Mouse (Mus musculus): ENCODE data around the gene Noto. TPM values are rescaled to one million over a fixed set of nuclear protein-coding genes. Genes with fewer than 3 reads are reported as not detected.
A peak's percentile ranks its signal among the peaks of the same experiment; 100 is the strongest.

Noto gene
- polyA plus RNA-seq, 1 experiment from 2014 or later = not detected

GRCm38 (mm10) chr6:85415829-85416228 is 7.9 kb upstream of the Noto start:
- H3K4me3 ChIP-seq (ENCODE audit: low read depth, low read length) = no peak overlapping the region
- WGBS = 36% methylated on average over 3 of the region's 3 CpGs
- TF ChIP-seq CTCF (IDR thresholded peaks at IDR 0.05; ENCODE audit: low read depth) = no peak
- H3K9me3 ChIP-seq (ENCODE audit: control insufficient read depth) = no peaks in the 10 kb centered on the region
- no peak for ATAC-seq
- H3K4me1 ChIP-seq (replicated peaks; ENCODE audit: control insufficient read depth, insufficient read depth, low read length) = no peaks in the 10 kb centered on the region
- H3K27ac ChIP-seq (ENCODE audit: low read depth, low read length) = no peak overlapping the region
- H3K27me3 ChIP-seq (replicated peaks; ENCODE audit: control insufficient read depth, insufficient read depth, low read length) = peaks cover under 1% of the 10 kb centered on the region; the same call in 1 of the 2 replicates
- no peak overlapping the region for H3K4me2 ChIP-seq (replicated peaks; ENCODE audit: low read depth)
- H3K9ac ChIP-seq (ENCODE audit: low read depth, low read length) = no peak overlapping the region
- no peaks in the 10 kb centered on the region for H3K36me3 ChIP-seq (ENCODE audit: control insufficient read depth, insufficient read depth)

DNA sequence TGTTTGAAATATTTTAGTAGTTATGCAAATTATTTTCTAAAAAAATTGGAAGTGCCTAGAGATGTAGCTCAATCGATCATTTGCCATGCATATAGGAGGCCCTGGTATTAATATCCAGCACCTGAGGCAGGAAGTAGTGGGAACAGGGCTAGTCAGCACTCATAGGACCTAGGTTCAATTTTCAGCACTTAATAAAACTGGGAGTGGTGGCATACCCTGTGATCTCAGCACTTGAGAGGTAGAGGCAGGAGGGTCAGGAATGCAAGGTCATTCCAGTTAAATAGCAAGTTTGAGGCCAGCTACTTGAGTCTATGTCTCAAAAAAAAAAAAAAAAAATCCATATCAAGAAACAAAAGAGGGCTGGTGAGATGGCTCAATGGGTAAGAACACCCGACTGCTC is 4.5 kb upstream of the Noto start:
- TF ChIP-seq CTCF (IDR thresholded peaks at IDR 0.05; ENCODE audit: low read depth) = no peak
- Histone ChIP-seq H3K27ac (ENCODE audit: low read depth, low read length) (no peak overlapping the region), H3K4me2 (replicated peaks; ENCODE audit: low read depth) (no peak overlapping the region), H3K4me3 (ENCODE audit: low read depth, low read length) (no peak overlapping the region), H3K9ac (ENCODE audit: low read depth, low read length) (no peak overlapping the region), H3K27me3 (replicated peaks; ENCODE audit: control insufficient read depth, insufficient read depth, low read length) (no peaks in the 10 kb centered on the region), H3K36me3 (ENCODE audit: control insufficient read depth, insufficient read depth) (no peaks in the 10 kb centered on the region), H3K4me1 (replicated peaks; ENCODE audit: control insufficient read depth, insufficient read depth, low read length) (no peaks in the 10 kb centered on the region), H3K9me3 (ENCODE audit: control insufficient read depth) (no peaks in the 10 kb centered on the region)
- no peak for ATAC-seq
- 65% methylated on average over 2 of the region's 2 CpGs for WGBS

GRCm38 (mm10) chr6:85431274-85431841 is 7.7 kb downstream of the Noto start:
- H3K4me3 ChIP-seq (ENCODE audit: low read depth, low read length) = peak overlapping the region; percentile 77
- ATAC-seq = no peak; the same call in 1 of the 2 replicates
- H3K4me2 ChIP-seq (replicated peaks; ENCODE audit: low read depth) = peak overlapping the region; percentile 94
- TF ChIP-seq CTCF (IDR thresholded peaks at IDR 0.05; ENCODE audit: low read depth) = no peak; the same call in 1 of the 2 replicates
- no peaks in the 10 kb centered on the region for H3K9me3 ChIP-seq (ENCODE audit: control insufficient read depth)
- no peak overlapping the region for H3K27ac ChIP-seq (ENCODE audit: low read depth, low read length)
- 41% methylated on average over 8 of the region's 8 CpGs for WGBS
- H3K4me1 ChIP-seq (replicated peaks; ENCODE audit: control insufficient read depth, insufficient read depth, low read length) = no peaks in the 10 kb centered on the region
- no peaks in the 10 kb centered on the region for H3K36me3 ChIP-seq (ENCODE audit: control insufficient read depth, insufficient read depth)
- no peaks in the 10 kb centered on the region for H3K27me3 ChIP-seq (replicated peaks; ENCODE audit: control insufficient read depth, insufficient read depth, low read length)
- H3K9ac ChIP-seq (ENCODE audit: low read depth, low read length) = peak overlapping the region; percentile 49

DNA sequence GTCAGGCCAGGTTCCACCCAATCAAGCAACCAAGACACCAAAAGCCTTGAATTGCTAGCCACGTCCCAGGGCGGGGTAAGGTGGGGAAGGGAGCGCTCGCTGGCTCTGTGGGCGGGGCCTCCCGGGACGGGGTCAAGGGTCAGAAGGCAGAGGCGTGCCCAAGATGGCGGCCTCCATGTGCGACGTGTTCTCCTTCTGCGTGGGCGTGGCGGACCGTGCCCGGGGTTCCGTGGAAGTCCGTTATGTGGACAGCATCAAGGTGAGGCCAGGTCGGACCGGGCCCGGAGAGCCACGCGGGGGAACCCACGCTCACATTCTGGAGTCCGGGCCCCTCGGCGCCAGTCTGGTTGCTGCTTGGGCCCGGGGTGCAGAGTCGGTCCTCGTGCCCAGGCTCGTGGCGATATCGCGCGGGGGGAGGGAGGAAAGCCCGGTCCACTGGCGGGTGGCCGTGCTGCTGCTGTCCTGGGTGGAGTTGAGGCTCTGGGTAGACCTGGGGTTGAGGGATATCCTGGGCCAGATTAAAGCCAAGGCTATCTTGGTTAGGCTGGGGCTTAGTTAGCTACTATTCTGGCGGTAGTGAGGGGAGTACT is 8.3 kb downstream of the Noto start, which contains the start of gene Smyd5:
Smyd5 (plus strand) TSS at position 148 of the 590 bp plus-strand sequence.
- H3K27me3 ChIP-seq (replicated peaks; ENCODE audit: control insufficient read depth, insufficient read depth, low read length) = no peaks in the 10 kb centered on the region
- peak within 1 kb of the TSS; percentile 94 for H3K4me2 ChIP-seq (replicated peaks; ENCODE audit: low read depth)
- H3K9ac ChIP-seq (ENCODE audit: low read depth, low read length) = peak within 1 kb of the TSS; percentile 49
- ATAC-seq = peak; percentile 92
- H3K4me3 ChIP-seq (ENCODE audit: low read depth, low read length) = peak within 1 kb of the TSS; percentile 77
- 0% methylated on average over 38 of the region's 39 CpGs for WGBS
- H3K36me3 ChIP-seq (ENCODE audit: control insufficient read depth, insufficient read depth) = no peaks in the 10 kb centered on the region
- no peaks in the 10 kb centered on the region for H3K4me1 ChIP-seq (replicated peaks; ENCODE audit: control insufficient read depth, insufficient read depth, low read length)
- H3K27ac ChIP-seq (ENCODE audit: low read depth, low read length) = no peak within 1 kb of the TSS
- no peak for TF ChIP-seq CTCF (IDR thresholded peaks at IDR 0.05; ENCODE audit: low read depth)
- no peaks in the 10 kb centered on the region for H3K9me3 ChIP-seq (ENCODE audit: control insufficient read depth)

- no peaks in the 10 kb centered on the region for H3K4me1 ChIP-seq (replicated peaks; ENCODE audit: control insufficient read depth, insufficient read depth, low read length)
- no peaks in the 10 kb centered on the region for H3K27me3 ChIP-seq (replicated peaks; ENCODE audit: control insufficient read depth, insufficient read depth, low read length)
- H3K27ac ChIP-seq (ENCODE audit: low read depth, low read length) = no peak overlapping the region
- no peak overlapping the region for H3K9ac ChIP-seq (ENCODE audit: low read depth, low read length)
- 82% methylated on average over 5 of the region's 5 CpGs for WGBS
- no peak overlapping the region for H3K4me3 ChIP-seq (ENCODE audit: low read depth, low read length)
- H3K9me3 ChIP-seq (ENCODE audit: control insufficient read depth) = no peaks in the 10 kb centered on the region
- H3K4me2 ChIP-seq (replicated peaks; ENCODE audit: low read depth) = no peak overlapping the region
- TF ChIP-seq CTCF (IDR thresholded peaks at IDR 0.05; ENCODE audit: low read depth) = no peak
- no peak for ATAC-seq
- peaks cover 8% of the 10 kb centered on the region; the same call in 1 of the 2 replicates for H3K36me3 ChIP-seq (ENCODE audit: control insufficient read depth, insufficient read depth)
Measured at GRCm38 (mm10) chr6:85433865-85434264, 10.2 kb downstream of the Noto start.

DNA sequence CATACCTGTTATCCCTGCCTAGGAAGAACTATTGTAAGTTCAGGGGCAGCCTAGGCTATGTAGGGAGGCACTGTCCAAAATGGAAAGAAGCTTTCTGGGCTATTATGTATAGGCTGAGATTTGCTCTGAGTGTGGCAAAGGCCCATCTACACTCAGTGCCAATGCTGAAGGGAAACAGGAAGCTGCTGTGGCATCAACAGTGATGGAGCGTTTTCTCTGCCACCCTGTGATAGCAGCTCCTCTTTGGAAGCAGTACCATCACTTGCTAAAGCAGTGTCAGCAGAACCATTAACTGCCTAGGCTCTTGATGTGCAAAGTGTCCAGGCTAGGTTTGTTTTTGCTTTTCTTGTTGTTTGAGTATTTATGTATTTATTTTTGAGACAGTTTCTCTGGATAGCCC is 12.5 kb downstream of the Noto start:
- H3K27me3 ChIP-seq (replicated peaks; ENCODE audit: control insufficient read depth, insufficient read depth, low read length) = no peaks in the 10 kb centered on the region
- no peak overlapping the region for H3K27ac ChIP-seq (ENCODE audit: low read depth, low read length)
- no peaks in the 10 kb centered on the region for H3K4me1 ChIP-seq (replicated peaks; ENCODE audit: control insufficient read depth, insufficient read depth, low read length)
- H3K9me3 ChIP-seq (ENCODE audit: control insufficient read depth) = no peaks in the 10 kb centered on the region
- ATAC-seq = no peak
- 92% methylated on average over 1 of the region's 1 CpGs for WGBS
- no peak overlapping the region for H3K4me2 ChIP-seq (replicated peaks; ENCODE audit: low read depth)
- peaks cover 29% of the 10 kb centered on the region for H3K36me3 ChIP-seq (ENCODE audit: control insufficient read depth, insufficient read depth)
- no peak for TF ChIP-seq CTCF (IDR thresholded peaks at IDR 0.05; ENCODE audit: low read depth)
- H3K4me3 ChIP-seq (ENCODE audit: low read depth, low read length) = no peak overlapping the region
- no peak overlapping the region for H3K9ac ChIP-seq (ENCODE audit: low read depth, low read length)

Measured in intestine, postnatal 0 days (tissue).